Mouse (Mus musculus) megakaryocyte, embryonic 14.5 days (primary cell): ENCODE results near the gene Hint1. TPM values are rescaled to one million over a fixed set of nuclear protein-coding genes. Genes with fewer than 3 reads are reported as not detected.

Source experiments
- H3K27me3 ChIP-seq: replicated peaks from 2 replicates; pipeline ENCODE3; 2012; ENCODE audit warnings: inconsistent platforms
- H3K36me3 ChIP-seq: replicated peaks from 2 replicates; pipeline ENCODE3; 2012; ENCODE audit warnings: low read length, inconsistent platforms, mixed read lengths
- H3K4me1 ChIP-seq: 2 replicates; pipeline ENCODE4 v1.6.1; 2012; ENCODE audit warnings: inconsistent platforms
- H3K4me3 ChIP-seq: replicated peaks from 2 replicates; pipeline ENCODE3; 2012; ENCODE audit warnings: moderate library complexity, mild to moderate bottlenecking, inconsistent platforms
- H3K9me3 ChIP-seq: 2 replicates; pipeline ENCODE4 v1.6.1; 2012; ENCODE audit warnings: inconsistent platforms
- FLI1 ChIP-seq: IDR thresholded peaks from 2 replicates; pipeline ENCODE4 v1.6.1; 2012; ENCODE audit warnings: low read length, inconsistent platforms, mixed read lengths
- GATA1 ChIP-seq: IDR thresholded peaks from 3 replicates; pipeline ENCODE4 v1.6.1; 2012; ENCODE audit warnings: mixed read lengths, low read length, inconsistent platforms, borderline replicate concordance
- polyA plus RNA-seq: library from polyadenylated mRNA; stranded (reverse); fragments of >175 nt; gene quantifications from 2 replicates; pipeline ENCODE4 v1.2.3, GENCODE M21; 2012; ENCODE audit warnings: low replicate concordance; ENCODE audit not compliant: insufficient read depth

Gene Hint1
- 289 and 879 TPM in 2 replicates for polyA plus RNA-seq

GRCm38 (mm10) chr11:54866119-54867048 lies at the start of gene Hint1:
TSS of gene Hint1 (plus strand) at chr11:54866383.
- H3K9me3 ChIP-seq: no peaks in the 10 kb centered on the region
- peaks cover 69% of the 10 kb centered on the region for H3K4me1 ChIP-seq
- no peak for TF ChIP-seq FLI1
- TF ChIP-seq GATA1: 0 out of 3 replicates have a peak, but pooled peaks have one; percentile 23
- H3K27me3 ChIP-seq: no peaks in the 10 kb centered on the region
- H3K4me3 ChIP-seq: peak within 1 kb of the TSS; percentile 97
- H3K36me3 ChIP-seq: peaks cover 19% of the 10 kb centered on the region

- no peak for TF ChIP-seq FLI1
- no peak for TF ChIP-seq GATA1
- peaks cover 9% of the 10 kb centered on the region for H3K27me3 ChIP-seq
- no peaks in the 10 kb centered on the region for H3K36me3 ChIP-seq
- no peak overlapping the region for H3K4me3 ChIP-seq
- H3K9me3 ChIP-seq: peaks cover 22% of the 10 kb centered on the region
- peaks cover 34% of the 10 kb centered on the region for H3K4me1 ChIP-seq
These were observed 48.7 kb upstream of the Hint1 start for GRCm38 (mm10) chr11:54817449-54817848.

- Histone ChIP-seq H3K4me1 (peaks cover 25% of the 10 kb centered on the region), H3K4me3 (no peak overlapping the region), H3K36me3 (peaks cover 3% of the 10 kb centered on the region), H3K9me3 (peaks cover 28% of the 10 kb centered on the region), H3K27me3 (peaks cover 14% of the 10 kb centered on the region)
- TF ChIP-seq GATA1 (no peak), FLI1 (no peak)
These were observed 46.7 kb upstream of the Hint1 start for GRCm38 (mm10) chr11:54819489-54819888.

- Histone ChIP-seq H3K36me3 (peaks cover 3% of the 10 kb centered on the region), H3K9me3 (peaks cover 32% of the 10 kb centered on the region), H3K4me1 (peaks cover 25% of the 10 kb centered on the region), H3K27me3 (peaks cover 15% of the 10 kb centered on the region), H3K4me3 (no peak overlapping the region)
- TF ChIP-seq GATA1 (no peak), FLI1 (no peak)
These were observed 42.7 kb upstream of the Hint1 start for GRCm38 (mm10) chr11:54823467-54823866.

- peaks cover 18% of the 10 kb centered on the region for H3K4me1 ChIP-seq
- peaks cover 11% of the 10 kb centered on the region for H3K27me3 ChIP-seq
- TF ChIP-seq GATA1 (no peak), FLI1 (no peak)
- no peak overlapping the region for H3K4me3 ChIP-seq
- peaks cover 3% of the 10 kb centered on the region for H3K36me3 ChIP-seq
- peaks cover 25% of the 10 kb centered on the region for H3K9me3 ChIP-seq
These were observed 40.4 kb upstream of the Hint1 start for GRCm38 (mm10) chr11:54825774-54826173.

- Histone ChIP-seq H3K4me3 (no peak overlapping the region), H3K36me3 (peaks cover 3% of the 10 kb centered on the region), H3K9me3 (peaks cover 25% of the 10 kb centered on the region), H3K4me1 (peaks cover 17% of the 10 kb centered on the region), H3K27me3 (peaks cover 8% of the 10 kb centered on the region)
- TF ChIP-seq GATA1 (no peak), FLI1 (no peak)
These were observed 39.4 kb upstream of the Hint1 start for GRCm38 (mm10) chr11:54826819-54827218.

- TF ChIP-seq FLI1: no peak
- TF ChIP-seq GATA1: no peak
- no peaks in the 10 kb centered on the region for H3K36me3 ChIP-seq
- peaks cover 8% of the 10 kb centered on the region for H3K9me3 ChIP-seq
- no peak overlapping the region for H3K4me3 ChIP-seq
- peaks cover 2% of the 10 kb centered on the region for H3K27me3 ChIP-seq
- peaks cover 28% of the 10 kb centered on the region for H3K4me1 ChIP-seq
These were observed 32.4 kb upstream of the Hint1 start for GRCm38 (mm10) chr11:54833833-54834232.

- Histone ChIP-seq H3K9me3 (peaks cover 8% of the 10 kb centered on the region), H3K4me3 (no peak overlapping the region), H3K36me3 (peaks cover 3% of the 10 kb centered on the region), H3K27me3 (peaks cover 2% of the 10 kb centered on the region), H3K4me1 (peaks cover 28% of the 10 kb centered on the region)
- TF ChIP-seq GATA1: no peak
- TF ChIP-seq FLI1: no peak
These were observed 31.6 kb upstream of the Hint1 start for GRCm38 (mm10) chr11:54834596-54834995.

GRCm38 (mm10) chr11:54836106-54836505 lies 30.1 kb upstream of the Hint1 start:
- TF ChIP-seq FLI1 (no peak), GATA1 (no peak)
- Histone ChIP-seq H3K4me1 (peaks cover 27% of the 10 kb centered on the region), H3K27me3 (peaks cover 2% of the 10 kb centered on the region), H3K9me3 (peaks cover 8% of the 10 kb centered on the region), H3K4me3 (no peak overlapping the region), H3K36me3 (peaks cover 15% of the 10 kb centered on the region)

GRCm38 (mm10) chr11:54839696-54840095 lies 26.5 kb upstream of the Hint1 start:
- TF ChIP-seq FLI1 (no peak), GATA1 (no peak)
- Histone ChIP-seq H3K9me3 (peaks cover 3% of the 10 kb centered on the region), H3K36me3 (peaks cover 15% of the 10 kb centered on the region), H3K27me3 (no peaks in the 10 kb centered on the region), H3K4me1 (peaks cover 16% of the 10 kb centered on the region), H3K4me3 (no peak overlapping the region)
